Mouse (Mus musculus): ENCODE data around the gene Vmn1r46.
"Not testable (repeated sequence)": the region's sequence is repeated elsewhere in the genome, so short reads cannot be mapped to it uniquely, and the experiment has no call there.

The Vmn1r46 gene

GRCm38 (mm10) chr6:89969013-89969412, at the start of gene Vmn1r46:
Gene Vmn1r46 (plus strand): TSS chr6:89969313.
- DNase-seq (ENCODE audit: low spot score): no peak

GRCm38 (mm10) chr6:89940498-89940897, 28.6 kb upstream of the Vmn1r46 start, which contains the start of gene Vmn1r45:
Gene Vmn1r45 (minus strand): TSS chr6:89940598.
- DNase-seq (ENCODE audit: low spot score): not testable (repeated sequence)

GRCm38 (mm10) chr6:89940926-89941325, 28.2 kb upstream of the Vmn1r46 start:
- DNase-seq (ENCODE audit: low spot score): no peak

- no peak for DNase-seq (ENCODE audit: low spot score)
Observed at GRCm38 (mm10) chr6:89953556-89953955, 15.6 kb upstream of the Vmn1r46 start.

- DNase-seq (ENCODE audit: low spot score): no peak
Observed at GRCm38 (mm10) chr6:89966341-89966740, 2.8 kb upstream of the Vmn1r46 start.

GRCm38 (mm10) chr6:89985989-89986388, 16.9 kb downstream of the Vmn1r46 start:
- DNase-seq (ENCODE audit: low spot score): no peak

GRCm38 (mm10) chr6:90015847-90016246, 46.7 kb downstream of the Vmn1r46 start, which contains the start of gene Vmn1r47:
Gene Vmn1r47 (plus strand): TSS chr6:90016147.
- DNase-seq (ENCODE audit: low spot score): not testable (repeated sequence)
